In the genomic region with DNA sequence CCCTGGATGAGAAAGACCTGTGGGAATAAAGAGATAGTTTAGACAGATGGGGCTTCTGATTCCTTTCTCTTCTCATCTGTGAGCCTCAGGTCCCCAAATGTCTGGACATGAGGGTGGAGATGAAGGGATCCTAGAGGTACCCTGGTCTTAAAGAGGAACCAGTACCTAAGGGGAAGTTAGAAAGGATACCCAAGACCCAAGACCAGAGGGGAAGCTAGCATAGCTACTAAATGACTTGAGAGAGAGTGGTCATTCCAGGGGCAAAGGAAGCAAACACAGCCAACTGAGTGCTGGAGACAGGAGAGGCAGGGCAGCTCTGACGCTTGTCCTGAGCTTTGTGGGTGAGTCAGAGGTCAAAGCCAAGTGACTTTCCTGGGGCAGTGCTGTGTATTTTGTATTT, we compare ENCODE assay signal across 21 mouse cellular contexts. TPM values are rescaled to one million over a fixed set of nuclear protein-coding genes. Genes with fewer than 3 reads are reported as not detected.
DNase-seq lines count a peak whose midpoint lies in the region; ATAC-seq and TF ChIP-seq lines count a peak whose summit lies in the region.
"Had no signal": no experiment of that assay in that cellular context is flagged by ENCODE, and none has a peak within 500 bp of the region (broad histone marks: within the 10 kb centered on the region; RNA-seq: fewer than 3 reads in every experiment).

No protein-coding gene starts in this region.

- no peak overlapping the region for H3K4me3 ChIP-seq in liver, adult 2 months (ENCODE audit: insufficient read depth, low read depth, low read length)
- no peak overlapping the region for H3K4me3 ChIP-seq in liver, embryonic 12.5 days
- no peak overlapping the region for H3K4me3 ChIP-seq in hindbrain, embryonic 16.5 days (ENCODE audit: low read length)
- H3K4me3 ChIP-seq in hindbrain, embryonic 14.5 days (replicated peaks; ENCODE audit: low read length): no peak overlapping the region
- H3K4me3 ChIP-seq: forebrain, embryonic 10.5 days; heart, embryonic 13.5 days; layer of hippocampus, adult 2 months; limb, embryonic 13.5 days; liver, embryonic 15.5 days; midbrain, embryonic 12.5 days had no signal

- no peaks in the 10 kb centered on the region for H3K4me1 ChIP-seq in liver, adult 2 months (ENCODE audit: control insufficient read depth, insufficient read depth, low read length)
- H3K4me1 ChIP-seq in liver, embryonic 12.5 days: no peaks in the 10 kb centered on the region
- no peaks in the 10 kb centered on the region for H3K4me1 ChIP-seq in hindbrain, embryonic 16.5 days (ENCODE audit: control insufficient read depth, insufficient read depth, low read depth, low read length)
- no peaks in the 10 kb centered on the region for H3K4me1 ChIP-seq in hindbrain, embryonic 14.5 days (replicated peaks; ENCODE audit: control insufficient read depth, insufficient read depth, low read length)
- H3K4me1 ChIP-seq: forebrain, embryonic 10.5 days; heart, embryonic 13.5 days; liver, embryonic 15.5 days; midbrain, embryonic 12.5 days had no signal

- 90% methylated on average over 1 of the region's 1 CpGs for WGBS in liver, adult 2 months
- 69% methylated on average over 1 of the region's 1 CpGs for WGBS in liver, embryonic 12.5 days (ENCODE audit: insufficient replicate concordance)
- WGBS in hindbrain, embryonic 16.5 days: 94% methylated on average over 1 of the region's 1 CpGs
- 100% methylated on average over 1 of the region's 1 CpGs for WGBS in hindbrain, embryonic 14.5 days

- ATAC-seq in liver, embryonic 12.5 days: no peak
- ATAC-seq in common myeloid progenitor, adult 5-6 weeks (replicated peaks; ENCODE audit: low read depth, poor library complexity, severe bottlenecking): peak; percentile 48
- ATAC-seq in megakaryocyte, adult 5-6 weeks (ENCODE audit: poor library complexity, severe bottlenecking): peak; percentile 54
- ATAC-seq in hindbrain, embryonic 16.5 days: no peak
- no peak for ATAC-seq in hindbrain, embryonic 14.5 days (ENCODE audit: low FRiP score)
- ATAC-seq: forebrain, embryonic 16.5 days had no signal

- no peaks in the 10 kb centered on the region for H3K9me3 ChIP-seq in liver, embryonic 12.5 days (replicated peaks)
- H3K9me3 ChIP-seq in hindbrain, embryonic 16.5 days (ENCODE audit: control insufficient read depth, low read length): no peaks in the 10 kb centered on the region
- H3K9me3 ChIP-seq in hindbrain, embryonic 14.5 days (ENCODE audit: control insufficient read depth, low read length): no peaks in the 10 kb centered on the region
- H3K9me3 ChIP-seq: forebrain, embryonic 10.5 days; heart, embryonic 13.5 days; limb, embryonic 13.5 days; liver, embryonic 15.5 days; midbrain, embryonic 12.5 days had no signal

- TF ChIP-seq CTCF in liver, adult 2 months (IDR thresholded peaks at IDR 0.05; ENCODE audit: low read depth, low read length): no peak

- DNase-seq in liver, adult 2 months (ENCODE audit: extremely low read depth, low read depth, low spot score): peak; percentile 23
- no peak for DNase-seq in cerebellum, postnatal 36 days
- DNase-seq in hindbrain, embryonic 14.5 days (ENCODE audit: low spot score): no peak
- DNase-seq: cerebellum, adult 9-11 months; gastrocnemius, postnatal 14 days; heart, adult 18-20 months; heart, postnatal 14 days; kidney, adult 8-10 months; kidney, postnatal 10 days; thymus, postnatal 25 days had no signal

- H3K36me3 ChIP-seq in liver, adult 2 months (ENCODE audit: control insufficient read depth, insufficient read depth, low read length): peaks cover 17% of the 10 kb centered on the region
- peaks cover 42% of the 10 kb centered on the region for H3K36me3 ChIP-seq in liver, embryonic 12.5 days
- H3K36me3 ChIP-seq in hindbrain, embryonic 16.5 days (ENCODE audit: control insufficient read depth, insufficient read depth, low read length): peaks cover 6% of the 10 kb centered on the region; the same call in 1 of the 2 replicates
- peaks cover 39% of the 10 kb centered on the region for H3K36me3 ChIP-seq in hindbrain, embryonic 14.5 days (replicated peaks; ENCODE audit: control insufficient read depth, insufficient read depth)
- H3K36me3 ChIP-seq: liver, embryonic 15.5 days had no signal

- H3K27me3 ChIP-seq in liver, adult 2 months (ENCODE audit: control insufficient read depth, insufficient read depth, low read length): no peaks in the 10 kb centered on the region
- no peaks in the 10 kb centered on the region for H3K27me3 ChIP-seq in liver, embryonic 12.5 days (replicated peaks)
- H3K27me3 ChIP-seq in hindbrain, embryonic 16.5 days (replicated peaks; ENCODE audit: control insufficient read depth, insufficient read depth, low read length): no peaks in the 10 kb centered on the region
- no peaks in the 10 kb centered on the region for H3K27me3 ChIP-seq in hindbrain, embryonic 14.5 days (ENCODE audit: control insufficient read depth, insufficient read depth, low read length)
- H3K27me3 ChIP-seq: heart, embryonic 13.5 days; limb, embryonic 13.5 days; liver, embryonic 15.5 days; midbrain, embryonic 12.5 days had no signal

- no peak overlapping the region for H3K27ac ChIP-seq in liver, adult 2 months (replicated peaks; ENCODE audit: insufficient read depth, low read depth, low read length)
- H3K27ac ChIP-seq in liver, embryonic 12.5 days: no peak overlapping the region
- no peak overlapping the region for H3K27ac ChIP-seq in hindbrain, embryonic 16.5 days (ENCODE audit: low read depth, low read length)
- no peak overlapping the region for H3K27ac ChIP-seq in hindbrain, embryonic 14.5 days
- H3K27ac ChIP-seq: forebrain, embryonic 10.5 days; heart, embryonic 13.5 days; layer of hippocampus, adult 2 months; limb, embryonic 13.5 days; liver, embryonic 15.5 days; midbrain, embryonic 12.5 days had no signal

- H3K4me2 ChIP-seq in liver, embryonic 12.5 days: no peak overlapping the region
- H3K4me2 ChIP-seq in hindbrain, embryonic 16.5 days (ENCODE audit: low read length): no peak overlapping the region
- no peak overlapping the region for H3K4me2 ChIP-seq in hindbrain, embryonic 14.5 days (replicated peaks)
- H3K4me2 ChIP-seq: heart, embryonic 13.5 days; limb, embryonic 13.5 days; liver, embryonic 15.5 days; midbrain, embryonic 12.5 days had no signal

- no peaks in the 10 kb centered on the region for H3K79me2 ChIP-seq in liver, adult 2 months (ENCODE audit: control insufficient read depth, insufficient read depth, low read length)

- H3K9ac ChIP-seq in liver, adult 2 months (ENCODE audit: low read depth, low read length): no peak overlapping the region
- H3K9ac ChIP-seq in liver, embryonic 12.5 days: no peak overlapping the region
- no peak overlapping the region for H3K9ac ChIP-seq in hindbrain, embryonic 16.5 days (ENCODE audit: low read depth, low read length)
- no peak overlapping the region for H3K9ac ChIP-seq in hindbrain, embryonic 14.5 days
- H3K9ac ChIP-seq: heart, embryonic 13.5 days; limb, embryonic 13.5 days; liver, embryonic 15.5 days; midbrain, embryonic 12.5 days had no signal

- no peak for TF ChIP-seq POLR2A in liver, adult 2 months (IDR thresholded peaks at IDR 0.05; ENCODE audit: extremely low read depth, insufficient read depth, low read length)

RNA-seq across cellular contexts. Expression of gene Ccdc93, which starts 31.8 kb away (rescaled TPM):
- total RNA-seq in liver, adult 2 months (2014; rRNA removed): 6.9 TPM in 2 replicates
- 3.6 and 4.5 TPM in 2 replicates for polyA plus RNA-seq in liver, adult 2 months (2012; rRNA removed)
- polyA plus RNA-seq in liver, embryonic 12.5 days (2016; fragmentation: Nextera tagmentation; extraction: Ambion mirVana): 5.7 and 6.1 TPM in 2 replicates
- 17.2 and 18.7 TPM in 2 replicates for total RNA-seq in common myeloid progenitor, adult 5-6 weeks (2017)
- 9.4 and 11.5 TPM in 2 replicates for total RNA-seq in megakaryocyte, adult 5-6 weeks (2015)
- 18.9 and 19.3 TPM in 2 replicates for total RNA-seq in megakaryocyte, adult 5-6 weeks (2017)
- 11.0 and 11.7 TPM in 2 replicates for polyA plus RNA-seq in hindbrain, embryonic 16.5 days (2015; fragmentation: Nextera tagmentation; extraction: Ambion mirVana)
- 10.3 and 10.6 TPM in 2 replicates for polyA plus RNA-seq in hindbrain, embryonic 14.5 days (2014; fragmentation: Nextera tagmentation; extraction: Ambion mirVana)

Comparison
In these comparisons a context has a peak if more than half of its experiments do, and no peak if none do; other contexts are left out.
1. ATAC-seq: peak in common myeloid progenitor, adult 5-6 weeks (single experiment) and megakaryocyte, adult 5-6 weeks (single experiment); none in liver, embryonic 12.5 days (single experiment), hindbrain, embryonic 16.5 days (single experiment) and hindbrain, embryonic 14.5 days (single experiment).